Comparison of ENCODE assay signal across 10 mouse cellular contexts in genomic region chr11:103173771-103174344, GRCm38 (mm10). TPM values are rescaled to one million over a fixed set of nuclear protein-coding genes. Genes with fewer than 3 reads are reported as not detected.
DNase-seq lines count a peak whose midpoint lies in the region; TF ChIP-seq lines count a peak whose summit lies in the region.
"Had no signal": no experiment of that assay in that cellular context is flagged by ENCODE, and none has a peak within 500 bp of the region (broad histone marks: within the 10 kb centered on the region; RNA-seq: fewer than 3 reads in every experiment).

No protein-coding gene starts in this region.

- peak overlapping the region; percentile 99 for H3K4me3 ChIP-seq in thymus, adult 2 months (ENCODE audit: control insufficient read depth, insufficient read depth, low read length)
- H3K4me3 ChIP-seq: hindbrain, embryonic 10.5 days had no signal

- H3K36me3 ChIP-seq in thymus, adult 2 months (ENCODE audit: control insufficient read depth, insufficient read depth, low read length), result no peaks in the 10 kb centered on the region
- H3K36me3 ChIP-seq: hindbrain, embryonic 10.5 days had no signal

- peak overlapping the region; percentile 92 for H3K27ac ChIP-seq in thymus, adult 2 months (ENCODE audit: control insufficient read depth, insufficient read depth, low read length)
- H3K27ac ChIP-seq: hindbrain, embryonic 10.5 days had no signal

- H3K4me1 ChIP-seq in thymus, adult 2 months (replicated peaks; ENCODE audit: control insufficient read depth, insufficient read depth, low read length), result peaks cover 73% of the 10 kb centered on the region

- no peak for TF ChIP-seq CTCF in thymus, adult 2 months (IDR thresholded peaks at IDR 0.05; ENCODE audit: borderline replicate concordance, control insufficient read depth, extremely low read depth, insufficient read depth, low read length, poor library complexity)

- TF ChIP-seq POLR2A in thymus, adult 2 months (IDR thresholded peaks at IDR 0.05; ENCODE audit: control insufficient read depth, extremely low read depth, insufficient read depth, low read length, poor library complexity), result no peak

- WGBS in thymus, adult 2 months, result 24% methylated on average over 11 of the region's 11 CpGs

- peak; percentile 72 for DNase-seq in kidney, adult 9 months
- no peak for DNase-seq in kidney, postnatal 10 days
- DNase-seq in thymus, adult 2 months, result peak; percentile 54
- no peak for DNase-seq in thymus, postnatal 10 days (ENCODE audit: low spot score in 2 of 2)
- peak; percentile 46 to 78 for DNase-seq in kidney, postnatal 25 days
- peak; percentile 69 for DNase-seq in thymus, postnatal 4 days
- DNase-seq in embryo, embryonic 10.5 days (ENCODE audit: low spot score), result no peak
- DNase-seq: gastrocnemius, postnatal 36 days; lung, adult 18-20 months had no signal

- H3K27me3 ChIP-seq in thymus, adult 2 months (ENCODE audit: control insufficient read depth, insufficient read depth, low read length), result no peaks in the 10 kb centered on the region

RNA-seq across cellular contexts. Expression of gene Fmnl1, which starts 3.0 kb away (rescaled TPM):
- polyA plus RNA-seq in thymus, adult 2 months (2012; rRNA removed), result 235 and 264 TPM in 2 replicates

RNA-seq across cellular contexts. Expression of gene 1700023F06Rik, which starts 34.5 kb away (rescaled TPM):
- polyA plus RNA-seq in thymus, adult 2 months (2012; rRNA removed), result 0.23 and 0.35 TPM in 2 replicates

RNA-seq across cellular contexts. Expression of gene Hexim2, which starts 41.6 kb away (rescaled TPM):
- 4.9 and 6.9 TPM in 2 replicates for polyA plus RNA-seq in thymus, adult 2 months (2012; rRNA removed)

RNA-seq across cellular contexts. Expression of gene Spata32, which starts 44.4 kb away (rescaled TPM):
- not detected in 2 replicates for polyA plus RNA-seq in thymus, adult 2 months (2012; rRNA removed)
- polyA plus RNA-seq: hindbrain, embryonic 10.5 days had no signal

RNA-seq across cellular contexts. Expression of gene Hexim1, which starts 57.8 kb away (rescaled TPM):
- 18.2 and 18.4 TPM in 2 replicates for polyA plus RNA-seq in thymus, adult 2 months (2012; rRNA removed)

Comparison
In these comparisons a context has a peak if more than half of its experiments do, and no peak if none do; other contexts are left out.
1. DNase-seq: peak in kidney, adult 9 months (single experiment), thymus, adult 2 months (single experiment), kidney, postnatal 25 days (2 of 2) and thymus, postnatal 4 days (single experiment); none in kidney, postnatal 10 days (single experiment), thymus, postnatal 10 days (0 of 2) and embryo, embryonic 10.5 days (single experiment).